Mouse (Mus musculus) MEL (cell line): Measurements from ENCODE around the gene Crhbp.

Source experiments
- CTCF ChIP-seq, 3 experiments: IDR thresholded peaks in 2 of 3; conservative IDR thresholded peaks in 1 of 3; 2 replicates each; pipeline ENCODE4 v1.5.1; 2011 to 2012; ENCODE audit warnings: low read length in 3 of 3, low read depth in 2 of 3, mild to moderate bottlenecking in 2 of 3, improper control_type of control experiment in 1 of 3, inconsistent platforms in 1 of 3, mixed read lengths in 1 of 3, moderate library complexity in 1 of 3; ENCODE audit not compliant: control insufficient read depth in 1 of 3, insufficient read depth in 1 of 3, poor library complexity in 1 of 3, severe bottlenecking in 1 of 3
- EP300 ChIP-seq, 2 experiments: IDR thresholded peaks; 2 replicates each; pipeline ENCODE4 v1.6.1; 2011; ENCODE audit warnings: improper control_type of control experiment in 2 of 2, low read length in 2 of 2, low read depth in 1 of 2, mild to moderate bottlenecking in 1 of 2
- JUND ChIP-seq: IDR thresholded peaks from 2 replicates; pipeline ENCODE4 v1.6.1; 2011; ENCODE audit warnings: low read depth, mild to moderate bottlenecking, improper control_type of control experiment, low read length
- KAT2A ChIP-seq: conservative IDR thresholded peaks from 2 replicates; pipeline ENCODE4 v1.6.1; 2012; ENCODE audit warnings: low read depth, low read length, improper control_type of control experiment, inconsistent platforms
- POLR2A ChIP-seq, 2 experiments: IDR thresholded peaks; 2 replicates each; pipeline ENCODE4 v1.6.1; 2011 to 2012; ENCODE audit warnings: low read length in 2 of 2, mild to moderate bottlenecking in 2 of 2, control low read depth in 1 of 2, improper control_type of control experiment in 1 of 2, low read depth in 1 of 2, moderate library complexity in 1 of 2; ENCODE audit not compliant: control insufficient read depth in 1 of 2, insufficient read depth in 1 of 2, poor library complexity in 1 of 2
- POLR2AphosphoS2 ChIP-seq: IDR thresholded peaks from 2 replicates; pipeline ENCODE4 v1.6.1; 2011; ENCODE audit warnings: low read length, improper control_type of control experiment
- ZNF384 ChIP-seq: IDR thresholded peaks from 2 replicates; pipeline ENCODE4 v1.6.1; 2012; ENCODE audit warnings: low read depth, mild to moderate bottlenecking, inconsistent platforms, low read length, improper control_type of control experiment

- TF ChIP-seq KAT2A = no peak
- no peak for TF ChIP-seq ZNF384
- no peak for TF ChIP-seq CTCF (IDR thresholded peaks at IDR 0.05 in 2 of 3, conservative IDR thresholded peaks at IDR 0.05 in 1 of 3; ENCODE audit: control insufficient read depth in 1 of 3, insufficient read depth in 1 of 3, low read depth in 2 of 3, low read length in 3 of 3, poor library complexity in 1 of 3, severe bottlenecking in 1 of 3)
- no peak for TF ChIP-seq POLR2AphosphoS2
- TF ChIP-seq JUND = no peak
- no peak for TF ChIP-seq POLR2A (IDR thresholded peaks at IDR 0.05; ENCODE audit: control insufficient read depth in 1 of 2, insufficient read depth in 1 of 2, low read depth in 1 of 2, low read length in 2 of 2, poor library complexity in 1 of 2)
- TF ChIP-seq EP300 (IDR thresholded peaks at IDR 0.05; ENCODE audit: low read depth in 1 of 2, low read length in 2 of 2) = no peak
Measured at GRCm38 (mm10) chr13:95444824-95445223, at the start of gene Crhbp.
